ENCODE assay signal across 14 mouse cellular contexts in the genomic region with DNA sequence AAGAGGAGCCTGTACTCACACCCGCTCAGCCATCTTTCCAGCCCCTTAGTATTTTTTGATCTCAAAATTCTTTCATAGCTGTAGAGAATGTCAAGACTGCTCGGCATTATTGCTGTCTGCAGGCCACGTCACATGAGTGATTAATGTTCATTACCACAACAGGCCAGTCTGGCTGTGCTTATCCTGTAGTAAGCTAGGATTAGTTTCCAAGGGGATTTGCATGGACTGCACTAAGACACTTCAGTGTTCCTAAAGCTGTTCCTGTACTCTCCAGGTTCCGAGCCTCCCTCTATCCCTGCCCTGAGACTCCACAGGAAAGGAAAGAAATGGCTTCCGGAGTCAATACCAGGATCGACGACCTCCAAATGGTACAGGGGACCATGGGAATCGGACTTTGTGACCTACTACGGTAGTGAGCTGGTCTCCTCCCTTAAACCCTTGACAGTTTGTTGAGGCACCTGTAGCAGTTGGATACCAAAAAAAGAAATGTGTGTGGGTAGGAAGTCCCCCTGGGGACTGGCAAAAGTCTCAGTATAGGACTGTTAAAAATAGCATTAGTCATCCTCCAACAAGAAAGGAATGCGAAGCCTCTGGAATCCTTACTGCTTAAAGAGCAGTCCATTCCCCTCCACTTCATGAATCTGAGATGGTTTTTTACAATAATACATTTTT. TPM values are rescaled to one million over a fixed set of nuclear protein-coding genes. Genes with fewer than 3 reads are reported as not detected.
A peak's percentile ranks its signal among the peaks of the same experiment; 100 is the strongest.
DNase-seq lines count a peak whose midpoint lies in the region; ATAC-seq and TF ChIP-seq lines count a peak whose summit lies in the region.
"Had no signal": no experiment of that assay in that cellular context is flagged by ENCODE, and none has a peak within 500 bp of the region (broad histone marks: within the 10 kb centered on the region; RNA-seq: fewer than 3 reads in every experiment).

No protein-coding gene starts in this region.

- TF ChIP-seq EP300 in CH12.LX (IDR thresholded peaks at IDR 0.05; ENCODE audit: low read length): no peak

- in situ Hi-C loops in CH12.LX (cut with MboI; ENCODE audit: low pct_ligation_motif_present, low pct_unique_long_range_greater_than_20kb, low sequenced_read_pairs): no loop called here

- H3K27ac ChIP-seq in heart, embryonic 14.5 days (replicated peaks in 1 of 2; ENCODE audit: control insufficient read depth in 1 of 2, insufficient read depth in 1 of 2, low read depth in 2 of 2, low read length in 2 of 2): peak overlapping the region; percentile 96 to 98
- no peak overlapping the region for H3K27ac ChIP-seq in CH12.LX (ENCODE audit: insufficient read depth, low read depth)
- H3K27ac ChIP-seq in intestine, embryonic 16.5 days (ENCODE audit: low read length): peak overlapping the region; percentile 41; the same call in 1 of the 2 replicates
- H3K27ac ChIP-seq: midbrain, embryonic 10.5 days; neural tube, embryonic 15.5 days had no signal

- H3K79me2 ChIP-seq in CH12.LX (replicated peaks; ENCODE audit: control insufficient read depth, extremely low read depth, insufficient read depth, poor library complexity, severe bottlenecking): no peaks in the 10 kb centered on the region

- H3K4me1 ChIP-seq in heart, embryonic 14.5 days (ENCODE audit: control insufficient read depth in 2 of 2, insufficient read depth in 2 of 2, low read length in 2 of 2): peaks cover 19 to 34% of the 10 kb centered on the region in 2 experiments
- H3K4me1 ChIP-seq in CH12.LX (ENCODE audit: control insufficient read depth in 1 of 2, insufficient read depth in 2 of 2): peaks cover 0 to 9% of the 10 kb centered on the region in 2 experiments; a peak in 1 of 4 replicates
- 0 out of 2 replicates have a peak, but pooled peaks cover 4% of the 10 kb centered on the region for H3K4me1 ChIP-seq in intestine, embryonic 16.5 days (ENCODE audit: control insufficient read depth, insufficient read depth, low read length)
- H3K4me1 ChIP-seq: midbrain, embryonic 10.5 days; neural tube, embryonic 15.5 days had no signal

- H3K4me3 ChIP-seq in heart, embryonic 14.5 days (ENCODE audit: control insufficient read depth in 1 of 2, insufficient read depth in 1 of 2, low read depth in 1 of 2, low read length in 2 of 2): no peak overlapping the region
- no peak overlapping the region for H3K4me3 ChIP-seq in CH12.LX (replicated peaks in 1 of 3; ENCODE audit: low read depth in 2 of 3, low read length in 2 of 3, poor library complexity in 1 of 3)
- H3K4me3 ChIP-seq in intestine, embryonic 16.5 days (ENCODE audit: low read length): no peak overlapping the region
- H3K4me3 ChIP-seq: midbrain, embryonic 10.5 days; neural tube, embryonic 15.5 days had no signal

- DNase-seq in heart, adult 8-10 months (ENCODE audit: low spot score): no peak
- DNase-seq in 3T3-L1 (ENCODE audit: low read depth, low spot score) (peak; percentile 82), CH12.LX (ENCODE audit: extremely low read depth) (no peak)
- DNase-seq in layer of hippocampus, postnatal 25 days (ENCODE audit: extremely low spot score in 1 of 2, low spot score in 1 of 2): no peak
- DNase-seq: cerebellum, postnatal 25 days; kidney, postnatal 14 days; layer of hippocampus, adult 9-11 months; left cerebral cortex, postnatal 4 days had no signal

- peaks cover 84% of the 10 kb centered on the region for H3K36me3 ChIP-seq in heart, embryonic 14.5 days (ENCODE audit: control insufficient read depth, insufficient read depth, low read length)
- H3K36me3 ChIP-seq in CH12.LX (replicated peaks in 1 of 2; ENCODE audit: control insufficient read depth in 1 of 2, insufficient read depth in 1 of 2, low read length in 1 of 2): peaks cover 76 to 90% of the 10 kb centered on the region in 2 experiments
- 0 out of 2 replicates have a peak, but pooled peaks cover 4% of the 10 kb centered on the region for H3K36me3 ChIP-seq in intestine, embryonic 16.5 days (ENCODE audit: control insufficient read depth, insufficient read depth, low read length)

- peak overlapping the region; percentile 23; the same call in 1 of the 2 replicates for H3K4me2 ChIP-seq in heart, embryonic 14.5 days (ENCODE audit: low read length)
- H3K4me2 ChIP-seq in CH12.LX (ENCODE audit: insufficient read depth, low read depth, poor library complexity, severe bottlenecking): no peak overlapping the region
- H3K4me2 ChIP-seq in intestine, embryonic 16.5 days (ENCODE audit: low read depth, low read length): no peak overlapping the region
- H3K4me2 ChIP-seq: neural tube, embryonic 15.5 days had no signal

- no peak for TF ChIP-seq RAD21 in CH12.LX (IDR thresholded peaks at IDR 0.05; ENCODE audit: low read depth, low read length)

- no peak for TF ChIP-seq POLR2A in CH12.LX (IDR thresholded peaks at IDR 0.05; ENCODE audit: low read depth, low read length)

- no peaks in the 10 kb centered on the region for H3K9me3 ChIP-seq in heart, embryonic 14.5 days (ENCODE audit: control insufficient read depth, low read length)
- no peaks in the 10 kb centered on the region for H3K9me3 ChIP-seq in CH12.LX (replicated peaks; ENCODE audit: low read length)
- H3K9me3 ChIP-seq in intestine, embryonic 16.5 days (ENCODE audit: control insufficient read depth, low read length): no peaks in the 10 kb centered on the region
- H3K9me3 ChIP-seq: midbrain, embryonic 10.5 days; neural tube, embryonic 15.5 days had no signal

- no peaks in the 10 kb centered on the region for H3K27me3 ChIP-seq in heart, embryonic 14.5 days (ENCODE audit: control insufficient read depth, insufficient read depth, low read length)
- no peaks in the 10 kb centered on the region for H3K27me3 ChIP-seq in CH12.LX (replicated peaks)
- no peaks in the 10 kb centered on the region for H3K27me3 ChIP-seq in intestine, embryonic 16.5 days (replicated peaks; ENCODE audit: control insufficient read depth, insufficient read depth, low read length)
- H3K27me3 ChIP-seq: neural tube, embryonic 15.5 days had no signal

- 37% methylated on average over 10 of the region's 10 CpGs for WGBS in heart, embryonic 14.5 days
- WGBS in intestine, embryonic 16.5 days: 73% methylated on average over 10 of the region's 10 CpGs

- peak overlapping the region; percentile 16; the same call in 1 of the 2 replicates for H3K9ac ChIP-seq in heart, embryonic 14.5 days (ENCODE audit: low read length)
- H3K9ac ChIP-seq in CH12.LX (ENCODE audit: insufficient read depth, low read depth): no peak overlapping the region
- no peak overlapping the region for H3K9ac ChIP-seq in intestine, embryonic 16.5 days (ENCODE audit: low read depth, low read length)
- H3K9ac ChIP-seq: neural tube, embryonic 15.5 days had no signal

- TF ChIP-seq CTCF in CH12.LX (conservative IDR thresholded peaks at IDR 0.05 in 1 of 2, IDR thresholded peaks at IDR 0.05 in 1 of 2; ENCODE audit: low read depth in 2 of 2, low read length in 2 of 2): no peak

- dilution Hi-C loops in CH12.LX (cut with MboI; ENCODE audit: extremely low pct_ligation_motif_present, extremely low pct_unique_long_range_greater_than_20kb, low sequenced_read_pairs): no loop called here

- ATAC-seq in heart, embryonic 14.5 days (ENCODE audit: insufficient number of reproducible peaks, insufficient read depth, low FRiP score, low read depth): peak; percentile 84; the same call in 1 of the 2 replicates
- ATAC-seq in intestine, embryonic 16.5 days: peak; percentile 26; the same call in 1 of the 2 replicates
- no peak for ATAC-seq in megakaryocyte-erythroid progenitor cell, adult 5-6 weeks (replicated peaks; ENCODE audit: low FRiP score, low TSS enrichment, poor library complexity, severe bottlenecking)
- no peak for ATAC-seq in inflammation-experienced regulatory T-cells, adult 6 months

RNA-seq across cellular contexts. Expression of a gene that starts 21.0 kb away (rescaled TPM):
- 54.8 and 57.2 TPM in 2 replicates for polyA plus RNA-seq in heart, embryonic 14.5 days (2014; fragmentation: Nextera tagmentation; extraction: Ambion mirVana)
- 100 to 1,000 TPM in 1 of 4 experiments, 10 to 100 TPM in 3; 85.0 to 100 (median 88.9) TPM for total RNA-seq in heart, adult 8-10 months (2022)
- total RNA-seq in CH12.LX (2012; rRNA removed) (31.3 and 36.1 TPM in 2 replicates), CH12.LX (2014; rRNA removed) (14.1 and 15.1 TPM in 2 replicates)
- polyA plus RNA-seq in CH12.LX (2012; ENCODE audit: insufficient read length, low read depth): 54.5 and 63.4 TPM in 2 replicates
- 38.8 and 43.3 TPM in 2 replicates for polyA plus RNA-seq in intestine, embryonic 16.5 days (2015; fragmentation: Nextera tagmentation; extraction: Ambion mirVana)
- total RNA-seq in megakaryocyte-erythroid progenitor cell, adult 5-6 weeks (2014; fragmentation: Nextera tagmentation): 65.0 and 67.0 TPM in 2 replicates
- 32.0 and 71.5 TPM in 2 replicates for total RNA-seq in megakaryocyte-erythroid progenitor cell, adult 5-6 weeks (2017)
- 1 to 10 TPM; 1.3 to 7.7 (median 6.8) TPM for polyA plus RNA-seq in inflammation-experienced regulatory T-cells, adult 6 months (2017; shearing (Covaris generic))
- 100 to 1,000 TPM; 446 to 454 TPM for total RNA-seq in layer of hippocampus, postnatal 25 days (2021)

RNA-seq across cellular contexts. Expression of a gene that starts 39.5 kb away (rescaled TPM):
- polyA plus RNA-seq in heart, embryonic 14.5 days (2014; fragmentation: Nextera tagmentation; extraction: Ambion mirVana): 12.5 and 13.0 TPM in 2 replicates
- 10 to 100 TPM in 1 of 4 experiments, 1 to 10 TPM in 3; 7.3 to 10.1 (median 7.8) TPM for total RNA-seq in heart, adult 8-10 months (2022)
- total RNA-seq in CH12.LX (2012; rRNA removed): 23.2 and 33.3 TPM in 2 replicates
- total RNA-seq in CH12.LX (2014; rRNA removed): 12.8 and 13.8 TPM in 2 replicates
- polyA plus RNA-seq in CH12.LX (2012; ENCODE audit: insufficient read length, low read depth): 8.3 and 11.2 TPM in 2 replicates
- polyA plus RNA-seq in intestine, embryonic 16.5 days (2015; fragmentation: Nextera tagmentation; extraction: Ambion mirVana): 14.7 and 18.2 TPM in 2 replicates
- total RNA-seq in megakaryocyte-erythroid progenitor cell, adult 5-6 weeks (2014; fragmentation: Nextera tagmentation): 1.5 and 4.3 TPM in 2 replicates
- 3.1 and 4.5 TPM in 2 replicates for total RNA-seq in megakaryocyte-erythroid progenitor cell, adult 5-6 weeks (2017)
- 1 to 10 TPM; 4.4 to 7.3 (median 5.7) TPM for polyA plus RNA-seq in inflammation-experienced regulatory T-cells, adult 6 months (2017; shearing (Covaris generic))
- total RNA-seq in layer of hippocampus, postnatal 25 days (2021): 10 to 100 TPM in 1 of 2 experiments, 1 to 10 TPM in 1; 9.2 to 10.8 TPM

RNA-seq across cellular contexts. Expression of a gene that starts 47.9 kb away (rescaled TPM):
- polyA plus RNA-seq in heart, embryonic 14.5 days (2014; fragmentation: Nextera tagmentation; extraction: Ambion mirVana): 0.30 TPM in 1 of 2 replicates, not detected in the other
- total RNA-seq in heart, adult 8-10 months (2022): 1 to 10 TPM in 1 of 4 experiments, under 1 TPM in 3; 0.22 to 1.5 (median 0.52) TPM
- total RNA-seq in CH12.LX (2012; rRNA removed) (0.29 and 0.81 TPM in 2 replicates), CH12.LX (2014; rRNA removed) (not detected in 2 replicates)
- 0.17 TPM in 1 of 2 replicates, not detected in the other for polyA plus RNA-seq in CH12.LX (2012; ENCODE audit: insufficient read length, low read depth)
- 0.10 and 0.16 TPM in 2 replicates for polyA plus RNA-seq in intestine, embryonic 16.5 days (2015; fragmentation: Nextera tagmentation; extraction: Ambion mirVana)
- total RNA-seq in megakaryocyte-erythroid progenitor cell, adult 5-6 weeks (2014; fragmentation: Nextera tagmentation): not detected in 2 replicates
- not detected in 2 replicates for total RNA-seq in megakaryocyte-erythroid progenitor cell, adult 5-6 weeks (2017)
- under 1 TPM in 1 of 3 experiments, not detected in 2; 0.26 TPM for polyA plus RNA-seq in inflammation-experienced regulatory T-cells, adult 6 months (2017; shearing (Covaris generic))
- under 1 TPM; 0.63 to 0.94 TPM for total RNA-seq in layer of hippocampus, postnatal 25 days (2021)
- polyA plus RNA-seq: midbrain, embryonic 10.5 days had no signal

RNA-seq across cellular contexts. Expression of a gene that starts 52.1 kb away (rescaled TPM):
- polyA plus RNA-seq in heart, embryonic 14.5 days (2014; fragmentation: Nextera tagmentation; extraction: Ambion mirVana): 27.4 and 31.4 TPM in 2 replicates
- 10 to 100 TPM; 14.5 to 21.0 (median 17.6) TPM for total RNA-seq in heart, adult 8-10 months (2022)
- total RNA-seq in CH12.LX (2012; rRNA removed) (74.9 and 78.9 TPM in 2 replicates), CH12.LX (2014; rRNA removed) (60.4 and 66.1 TPM in 2 replicates)
- polyA plus RNA-seq in CH12.LX (2012; ENCODE audit: insufficient read length, low read depth): 56.6 and 63.4 TPM in 2 replicates
- polyA plus RNA-seq in intestine, embryonic 16.5 days (2015; fragmentation: Nextera tagmentation; extraction: Ambion mirVana): 44.4 and 47.1 TPM in 2 replicates
- 27.3 and 30.7 TPM in 2 replicates for total RNA-seq in megakaryocyte-erythroid progenitor cell, adult 5-6 weeks (2014; fragmentation: Nextera tagmentation)
- total RNA-seq in megakaryocyte-erythroid progenitor cell, adult 5-6 weeks (2017): 15.1 and 17.2 TPM in 2 replicates
- polyA plus RNA-seq in inflammation-experienced regulatory T-cells, adult 6 months (2017; shearing (Covaris generic)): 10 to 100 TPM; 16.5 to 21.0 (median 18.2) TPM
- 10 to 100 TPM; 25.1 to 29.9 TPM for total RNA-seq in layer of hippocampus, postnatal 25 days (2021)

RNA-seq across cellular contexts. Expression of a gene that starts 56.8 kb away (rescaled TPM):
- 32.4 and 35.7 TPM in 2 replicates for polyA plus RNA-seq in heart, embryonic 14.5 days (2014; fragmentation: Nextera tagmentation; extraction: Ambion mirVana)
- 10 to 100 TPM; 15.5 to 24.4 (median 20.0) TPM for total RNA-seq in heart, adult 8-10 months (2022)
- total RNA-seq in CH12.LX (2012; rRNA removed) (45.2 and 63.0 TPM in 2 replicates), CH12.LX (2014; rRNA removed) (93.1 and 116 TPM in 2 replicates)
- 43.3 and 51.5 TPM in 2 replicates for polyA plus RNA-seq in CH12.LX (2012; ENCODE audit: insufficient read length, low read depth)
- polyA plus RNA-seq in intestine, embryonic 16.5 days (2015; fragmentation: Nextera tagmentation; extraction: Ambion mirVana): 78.6 and 87.5 TPM in 2 replicates
- total RNA-seq in megakaryocyte-erythroid progenitor cell, adult 5-6 weeks (2014; fragmentation: Nextera tagmentation): 46.8 and 53.3 TPM in 2 replicates
- 34.5 and 74.8 TPM in 2 replicates for total RNA-seq in megakaryocyte-erythroid progenitor cell, adult 5-6 weeks (2017)
- 10 to 100 TPM; 61.9 to 74.3 (median 66.5) TPM for polyA plus RNA-seq in inflammation-experienced regulatory T-cells, adult 6 months (2017; shearing (Covaris generic))
- 10 to 100 TPM; 45.1 to 45.6 TPM for total RNA-seq in layer of hippocampus, postnatal 25 days (2021)

Comparison
In these comparisons a context has a peak if more than half of its experiments do, and no peak if none do; other contexts are left out.
1. ATAC-seq: peak in heart, embryonic 14.5 days (single experiment) and intestine, embryonic 16.5 days (single experiment); none in megakaryocyte-erythroid progenitor cell, adult 5-6 weeks (single experiment) and inflammation-experienced regulatory T-cells, adult 6 months (single experiment).
2. RNA of a gene that starts 21.0 kb away (total RNA-seq): 446 to 454 TPM in layer of hippocampus, postnatal 25 days; 85.0 to 100 TPM in heart, adult 8-10 months, 32.0 to 71.5 TPM in megakaryocyte-erythroid progenitor cell, adult 5-6 weeks and 14.1 to 36.1 TPM in CH12.LX; every median in the first group is over 4 times any median in the second.